Mouse (Mus musculus) heart, embryonic 11.5 days (tissue): Measurements from ENCODE around the gene Gabbr2. TPM values are rescaled to one million over a fixed set of nuclear protein-coding genes. Genes with fewer than 3 reads are reported as not detected.

Source experiments
- ATAC-seq: fragments of 200-750 bp; cut with Nextera tagmentation; replicated peaks from 2 replicates; pipeline ENCODE4 v1.8.0; 2017; ENCODE audit warnings: moderate library complexity; ENCODE audit not compliant: insufficient number of reproducible peaks, low FRiP score, low TSS enrichment
- H3K27ac ChIP-seq: fragments of 300-500 bp; sonication (generic); 2 replicates; pipeline ENCODE4 v1.5.1; 2014; ENCODE audit warnings: mild to moderate bottlenecking, low read depth, low read length
- H3K27me3 ChIP-seq: fragments of 300-500 bp; sonication (generic); 2 replicates; pipeline ENCODE4 v1.6.1; 2014; ENCODE audit warnings: mild to moderate bottlenecking, low read length, mixed read lengths; ENCODE audit not compliant: control insufficient read depth, insufficient read depth
- H3K36me3 ChIP-seq: fragments of 300-500 bp; sonication (generic); 2 replicates; pipeline ENCODE4 v1.6.1; 2014; ENCODE audit warnings: mild to moderate bottlenecking, low read length, moderate library complexity, mixed read lengths; ENCODE audit not compliant: control insufficient read depth, insufficient read depth
- H3K4me1 ChIP-seq: fragments of 300-500 bp; sonication (generic); 2 replicates; pipeline ENCODE4 v1.6.1; 2014; ENCODE audit warnings: low read length; ENCODE audit not compliant: control insufficient read depth, insufficient read depth
- H3K4me2 ChIP-seq: fragments of 300-500 bp; sonication (generic); 2 replicates; pipeline ENCODE4 v1.6.1; 2014; ENCODE audit warnings: mild to moderate bottlenecking, moderate library complexity
- H3K4me3 ChIP-seq: fragments of 300-500 bp; sonication (generic); 2 replicates; pipeline ENCODE4 v1.5.1; 2014; ENCODE audit warnings: low read depth, low read length
- H3K9ac ChIP-seq: fragments of 300-500 bp; sonication (generic); 2 replicates; pipeline ENCODE4 v1.6.1; 2014; ENCODE audit warnings: mild to moderate bottlenecking, low read depth, low read length, moderate library complexity
- H3K9me3 ChIP-seq: fragments of 300-500 bp; sonication (generic); replicated peaks from 2 replicates; pipeline ENCODE4 v1.6.1; 2016; ENCODE audit warnings: low read length; ENCODE audit not compliant: control insufficient read depth
- WGBS: fragments of 180-500 bp; shearing (Covaris S2); extraction: QIAGEN DNeasy Blood & Tissue Kit; methylation state at CpG from one replicate; pipeline ENCODE4 v1.1.7; 2014; ENCODE audit not compliant: insufficient replicate concordance; 5-methylcytosine and 5-hydroxymethylcytosine counted together
- polyA plus RNA-seq: library from polyadenylated mRNA; unstranded; fragments of >200 nt; fragmentation: Nextera tagmentation; extraction: Ambion mirVana; gene quantifications from 2 replicates; pipeline ENCODE4 v1.2.1, GENCODE M21; 2014

The Gabbr2 gene
- polyA plus RNA-seq = 0.04 and 0.13 TPM in 2 replicates

GRCm38 (mm10) chr4:46991016-46991958 lies at the start of gene Gabbr2:
Gene Gabbr2 (minus strand): TSS chr4:46991873.
- Histone ChIP-seq H3K4me2 (peak within 1 kb of the TSS; percentile 88), H3K36me3 (no peaks in the 10 kb centered on the region), H3K9me3 (no peaks in the 10 kb centered on the region), H3K9ac (no peak within 1 kb of the TSS), H3K4me3 (peak within 1 kb of the TSS; percentile 50), H3K4me1 (peaks cover 12% of the 10 kb centered on the region; the same call in 1 of the 2 replicates), H3K27ac (no peak within 1 kb of the TSS), H3K27me3 (peaks cover 66% of the 10 kb centered on the region)
- no peak for ATAC-seq
- 1% methylated on average over 81 of the region's 134 CpGs for WGBS

GRCm38 (mm10) chr4:47039586-47039985 lies 47.9 kb upstream of the Gabbr2 start:
- H3K4me3 ChIP-seq = no peak overlapping the region
- no peak overlapping the region for H3K27ac ChIP-seq
- H3K9ac ChIP-seq = no peak overlapping the region
- no peaks in the 10 kb centered on the region for H3K4me1 ChIP-seq
- H3K36me3 ChIP-seq = no peaks in the 10 kb centered on the region
- no peak for ATAC-seq
- H3K4me2 ChIP-seq = no peak overlapping the region
- 84% methylated on average over 10 of the region's 10 CpGs for WGBS
- no peaks in the 10 kb centered on the region for H3K9me3 ChIP-seq
- no peaks in the 10 kb centered on the region; the same call in 1 of the 2 replicates for H3K27me3 ChIP-seq

GRCm38 (mm10) chr4:47037321-47037657 lies 45.6 kb upstream of the Gabbr2 start:
- Histone ChIP-seq H3K9ac (no peak overlapping the region), H3K9me3 (no peaks in the 10 kb centered on the region), H3K4me1 (no peaks in the 10 kb centered on the region), H3K4me2 (no peak overlapping the region), H3K36me3 (no peaks in the 10 kb centered on the region), H3K4me3 (no peak overlapping the region), H3K27ac (no peak overlapping the region), H3K27me3 (no peaks in the 10 kb centered on the region; the same call in 1 of the 2 replicates)
- no peak for ATAC-seq
- 17% methylated on average over 5 of the region's 5 CpGs for WGBS

- Histone ChIP-seq H3K36me3 (no peaks in the 10 kb centered on the region), H3K27me3 (no peaks in the 10 kb centered on the region; the same call in 1 of the 2 replicates)
Observed at GRCm38 (mm10) chr4:47036486-47037320, 45.0 kb upstream of the Gabbr2 start.

GRCm38 (mm10) chr4:47035536-47035935 lies 43.9 kb upstream of the Gabbr2 start:
- Histone ChIP-seq H3K4me1 (no peaks in the 10 kb centered on the region), H3K27ac (no peak overlapping the region), H3K4me3 (no peak overlapping the region), H3K4me2 (no peak overlapping the region), H3K27me3 (no peaks in the 10 kb centered on the region; the same call in 1 of the 2 replicates), H3K9me3 (no peaks in the 10 kb centered on the region), H3K36me3 (no peaks in the 10 kb centered on the region), H3K9ac (no peak overlapping the region)
- no peak for ATAC-seq
- whole genome bisulfite sequencing = 66% methylated on average over 14 of the region's 14 CpGs

More at GRCm38 (mm10) chr4:47036486-47037320, 45.0 kb upstream of the Gabbr2 start:
- H3K9me3 ChIP-seq = no peaks in the 10 kb centered on the region
- no peak overlapping the region for H3K27ac ChIP-seq
- 59% methylated on average over 13 of the region's 13 CpGs for WGBS
- H3K4me2 ChIP-seq = no peak overlapping the region
- no peak overlapping the region for H3K9ac ChIP-seq
- H3K4me1 ChIP-seq = no peaks in the 10 kb centered on the region
- no peak overlapping the region for H3K4me3 ChIP-seq
- no peak for ATAC-seq

GRCm38 (mm10) chr4:47032171-47032570 lies 40.5 kb upstream of the Gabbr2 start:
- 76% methylated on average over 8 of the region's 8 CpGs for WGBS
- Histone ChIP-seq H3K9ac (no peak overlapping the region), H3K4me3 (no peak overlapping the region), H3K27me3 (no peaks in the 10 kb centered on the region), H3K27ac (no peak overlapping the region), H3K4me2 (no peak overlapping the region), H3K36me3 (no peaks in the 10 kb centered on the region), H3K4me1 (no peaks in the 10 kb centered on the region), H3K9me3 (no peaks in the 10 kb centered on the region)
- ATAC-seq = no peak

GRCm38 (mm10) chr4:47028791-47029190 lies 37.1 kb upstream of the Gabbr2 start:
- no peak for ATAC-seq
- Histone ChIP-seq H3K36me3 (no peaks in the 10 kb centered on the region; the same call in 1 of the 2 replicates), H3K4me1 (no peaks in the 10 kb centered on the region), H3K27me3 (no peaks in the 10 kb centered on the region; the same call in 1 of the 2 replicates), H3K4me2 (no peak overlapping the region), H3K9me3 (no peaks in the 10 kb centered on the region), H3K4me3 (no peak overlapping the region), H3K9ac (no peak overlapping the region), H3K27ac (no peak overlapping the region)
- 62% methylated on average over 5 of the region's 5 CpGs for WGBS

- Histone ChIP-seq H3K36me3 (no peaks in the 10 kb centered on the region; the same call in 1 of the 2 replicates), H3K4me2 (no peak overlapping the region), H3K9ac (no peak overlapping the region), H3K27me3 (no peaks in the 10 kb centered on the region; the same call in 1 of the 2 replicates), H3K9me3 (no peaks in the 10 kb centered on the region), H3K4me3 (no peak overlapping the region), H3K27ac (no peak overlapping the region), H3K4me1 (no peaks in the 10 kb centered on the region; the same call in 1 of the 2 replicates)
- 59% methylated on average over 6 of the region's 6 CpGs for WGBS
- ATAC-seq = no peak
Observed at GRCm38 (mm10) chr4:47023949-47024348, 32.3 kb upstream of the Gabbr2 start.
